Mouse (Mus musculus) B cell, adult 2 months (primary cell): ENCODE data around the gene Ccdc186.

Experiments used
- DNase-seq, 2 experiments: peaks; one replicate each; pipeline ENCODE4 v3.0.0; 2022

Gene Ccdc186

DNA sequence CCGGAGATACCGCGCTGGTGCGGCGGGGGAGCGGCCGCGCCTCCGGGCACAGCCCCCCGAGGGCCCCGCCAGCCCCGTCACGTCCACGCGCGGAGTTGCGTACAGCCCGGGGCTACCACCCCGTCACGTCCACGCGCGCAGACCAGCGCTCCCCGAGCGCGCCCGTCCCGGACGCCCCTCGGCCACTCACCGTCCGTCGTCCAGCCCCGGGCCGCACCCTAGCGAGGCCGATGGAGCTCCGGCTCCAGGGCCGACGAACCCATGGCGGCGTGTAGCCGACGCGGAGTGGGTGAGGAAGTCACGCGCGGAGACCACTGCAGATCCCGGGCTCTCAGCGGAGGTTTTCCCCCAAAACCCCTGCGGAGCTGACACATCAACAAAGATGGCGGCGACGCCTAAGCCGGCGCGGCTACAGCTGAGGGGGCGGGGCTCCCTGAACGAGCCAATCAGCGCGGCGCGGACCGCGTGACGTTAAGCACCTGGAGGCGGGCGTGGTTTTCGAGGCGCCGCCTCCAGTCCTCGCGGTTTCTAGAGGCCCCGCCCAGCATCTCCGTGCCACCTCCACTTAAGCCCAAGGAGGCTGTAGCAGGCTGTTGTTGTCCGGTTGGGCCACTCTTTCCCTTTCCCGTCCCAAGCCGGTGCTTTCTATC, at the start of gene Ccdc186:
Gene Ccdc186, minus strand, starts transcription at position 393 of the 650 bp plus-strand sequence.
- DNase-seq: peak; percentile 97 to 98

DNA sequence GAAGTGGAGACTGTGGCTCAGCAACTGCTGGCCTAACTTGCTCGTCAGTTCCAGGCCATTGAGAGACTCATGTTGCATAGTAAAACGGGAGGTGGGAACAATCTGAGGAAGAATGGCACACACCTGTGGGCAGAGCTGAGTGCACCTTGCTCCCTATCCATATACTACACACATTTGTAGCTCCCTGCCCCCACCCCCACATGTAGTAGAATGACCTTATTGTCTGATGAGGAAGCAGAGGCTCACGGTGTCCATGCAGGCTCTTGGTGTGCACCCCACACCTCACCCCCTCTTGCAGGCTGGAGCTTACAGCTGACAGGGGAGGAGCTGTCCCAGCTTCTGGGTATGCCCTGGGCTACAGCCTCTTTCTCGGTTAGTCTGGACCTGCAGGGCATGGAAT, 45.7 kb upstream of the Ccdc186 start:
- no peak for DNase-seq

DNA sequence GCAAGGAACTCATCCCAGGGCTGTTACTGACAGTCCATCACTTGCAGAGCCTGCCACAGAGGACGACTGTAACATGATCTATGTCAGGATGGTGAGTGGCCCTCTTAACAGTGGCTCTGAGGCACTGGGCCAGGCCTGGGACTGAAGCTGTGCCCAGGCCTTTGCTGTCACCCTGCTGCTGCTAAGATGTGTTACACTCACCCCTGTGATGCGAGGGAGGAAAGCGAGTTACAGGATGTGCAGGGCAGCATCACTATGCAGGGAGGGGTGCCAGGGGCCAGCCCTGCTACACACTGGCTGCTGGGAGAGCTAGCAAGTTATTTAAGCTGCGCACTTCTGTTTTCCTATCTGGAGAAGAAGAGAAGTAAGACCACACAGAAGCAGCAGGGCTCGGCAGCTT, 34.5 kb upstream of the Ccdc186 start:
- no peak for DNase-seq

DNA sequence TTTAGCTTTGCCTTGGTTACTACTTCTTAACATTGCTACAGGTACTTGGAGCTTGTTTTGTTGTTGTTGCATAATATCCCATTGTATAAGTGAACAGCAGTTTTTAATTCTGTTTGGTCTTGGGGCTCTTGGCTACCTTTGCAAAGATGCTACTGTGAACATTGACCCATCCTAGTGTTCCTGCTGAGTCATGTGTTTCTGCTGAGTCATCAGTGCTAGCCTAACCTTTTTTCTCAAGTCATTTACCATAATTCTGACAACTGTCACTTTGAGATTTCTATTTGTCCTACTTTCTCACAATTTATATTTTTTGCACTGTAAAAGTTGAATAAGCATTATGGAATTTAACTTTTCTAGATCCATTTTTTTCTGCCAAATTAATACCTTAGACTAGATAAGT, 30.6 kb upstream of the Ccdc186 start:
- DNase-seq: no peak

DNA sequence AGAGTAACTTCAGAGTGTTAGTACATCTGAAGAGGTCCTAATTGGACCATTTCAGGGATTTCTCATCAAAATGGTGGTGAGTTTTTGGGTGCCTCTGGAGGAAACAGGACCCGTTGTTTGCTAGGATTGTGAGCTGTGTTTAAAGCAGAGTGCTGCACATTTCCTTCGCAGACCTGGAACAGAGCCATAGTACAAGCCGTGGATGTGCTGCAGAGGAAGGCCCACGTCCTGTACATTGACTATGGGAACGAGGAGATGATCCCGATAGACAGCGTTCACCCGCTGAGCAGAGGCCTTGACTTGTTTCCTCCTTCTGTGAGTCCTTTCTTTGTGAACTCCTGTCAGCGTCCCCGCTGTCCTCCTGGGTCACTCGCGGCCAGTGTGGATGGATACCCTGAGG, 21.0 kb upstream of the Ccdc186 start:
- DNase-seq: no peak

DNA sequence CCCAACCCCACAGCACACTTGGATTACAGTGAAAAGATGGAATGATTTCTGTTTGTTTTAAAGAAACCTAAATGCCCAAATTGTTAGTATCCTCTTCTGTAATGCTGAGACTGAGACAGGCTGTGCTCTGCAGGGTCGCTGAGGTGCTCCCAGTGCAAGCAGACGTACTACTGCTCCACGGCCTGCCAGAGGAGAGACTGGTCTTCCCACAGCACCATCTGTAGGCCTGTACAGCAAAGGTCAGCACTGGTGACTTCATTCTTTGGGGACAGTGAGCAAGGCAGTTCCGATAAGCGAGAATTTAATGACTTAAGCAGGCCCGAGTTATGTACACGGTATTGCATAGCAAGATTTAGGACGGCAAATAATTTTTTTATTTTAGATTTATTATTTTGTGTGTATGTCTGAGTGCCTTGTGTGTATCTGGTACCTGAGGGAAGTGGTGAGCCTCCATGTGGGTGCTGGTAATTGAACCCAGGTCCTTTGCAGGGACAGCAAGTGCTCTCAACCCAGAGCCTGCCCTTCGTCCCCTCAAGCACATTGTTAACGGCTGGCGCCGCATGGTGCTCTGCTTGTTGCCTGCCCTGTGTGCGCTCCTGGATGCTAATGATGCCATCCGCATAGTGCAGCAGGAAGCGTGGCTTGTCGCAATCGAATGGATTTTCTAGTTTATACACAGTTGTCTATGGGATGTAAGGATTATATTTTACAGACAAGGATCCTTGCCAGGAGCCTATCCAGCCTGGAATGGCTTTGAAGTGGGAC, 17.1 kb upstream of the Ccdc186 start:
- DNase-seq: no peak

DNA sequence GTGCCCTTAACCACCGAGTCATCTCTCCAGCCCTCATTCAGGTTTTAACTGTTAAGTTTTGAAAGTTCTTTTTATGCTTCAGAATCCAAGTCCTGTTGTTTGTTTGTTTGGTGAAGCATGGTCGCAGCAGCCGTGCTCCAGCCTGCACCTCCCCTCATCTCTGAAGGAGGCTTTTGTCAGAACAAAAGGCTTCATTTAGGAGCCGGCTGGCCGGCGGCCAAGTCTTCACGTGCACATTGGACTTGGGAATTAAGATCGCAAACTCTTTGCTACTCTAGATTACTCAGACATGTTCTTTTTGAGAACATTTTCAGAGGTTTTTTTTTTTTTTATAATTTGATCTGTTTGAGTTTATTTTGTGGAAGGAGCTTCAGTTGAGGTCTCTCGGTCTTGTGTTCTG, 13.3 kb upstream of the Ccdc186 start:
- no peak for DNase-seq

DNA sequence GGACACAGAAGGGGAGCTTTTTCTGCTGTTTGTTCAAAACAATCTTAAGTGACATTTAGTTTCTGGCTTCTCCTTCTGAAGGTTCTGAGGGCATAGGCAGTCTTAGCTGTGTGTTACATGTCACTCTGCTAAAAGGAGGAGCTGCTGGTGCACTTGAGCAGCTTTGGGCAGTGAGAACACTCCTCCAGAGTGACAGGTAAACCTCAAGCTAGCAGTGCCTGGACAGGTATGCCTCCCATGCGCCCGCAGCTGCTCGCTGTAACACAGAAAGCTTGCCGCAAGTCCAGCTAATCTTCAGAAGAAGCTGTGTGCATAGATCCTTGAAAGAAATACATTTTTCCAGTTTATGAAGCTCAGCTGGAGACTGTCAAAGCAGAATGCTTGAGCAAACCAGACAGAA, 8.2 kb upstream of the Ccdc186 start:
- no peak for DNase-seq

DNA sequence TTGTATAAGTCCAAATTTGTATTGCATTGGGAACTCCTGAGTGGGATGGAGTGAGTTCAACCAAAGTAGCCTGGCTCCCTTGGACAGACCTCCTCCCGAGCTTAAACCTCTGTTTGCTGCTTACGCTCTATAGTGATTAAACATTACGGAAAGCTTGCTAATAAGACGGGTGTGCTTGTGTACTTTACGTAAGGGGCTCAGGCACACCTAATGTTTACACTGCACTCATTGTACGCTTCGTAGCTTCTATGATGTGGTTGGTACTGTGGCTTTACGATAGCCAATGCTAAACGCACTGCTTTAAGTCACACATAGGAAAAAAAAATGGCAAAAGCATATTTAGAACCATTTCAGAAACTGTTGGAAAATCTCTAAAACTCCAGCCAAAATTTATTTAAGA, 7.3 kb upstream of the Ccdc186 start:
- no peak for DNase-seq

DNA sequence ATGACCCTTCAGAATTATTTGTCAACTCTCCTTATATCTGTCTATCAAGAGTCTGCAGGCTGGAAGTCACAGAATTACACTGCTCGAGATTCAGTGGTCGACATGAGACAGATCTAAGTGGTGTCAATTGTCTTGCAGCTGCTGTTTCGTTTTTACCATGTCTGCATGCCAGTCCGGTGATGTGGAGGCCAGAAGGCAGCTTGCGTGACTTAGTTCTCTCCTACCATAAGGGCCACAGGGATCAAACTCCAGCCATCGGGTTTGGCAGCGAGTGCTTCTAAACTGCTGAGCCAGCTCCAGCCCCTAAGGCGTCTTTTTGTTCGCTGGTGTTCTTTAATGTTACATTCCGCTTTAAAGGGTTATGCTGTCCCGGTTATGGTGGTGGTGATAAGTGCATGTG, 6.3 kb upstream of the Ccdc186 start:
- no peak for DNase-seq

DNA sequence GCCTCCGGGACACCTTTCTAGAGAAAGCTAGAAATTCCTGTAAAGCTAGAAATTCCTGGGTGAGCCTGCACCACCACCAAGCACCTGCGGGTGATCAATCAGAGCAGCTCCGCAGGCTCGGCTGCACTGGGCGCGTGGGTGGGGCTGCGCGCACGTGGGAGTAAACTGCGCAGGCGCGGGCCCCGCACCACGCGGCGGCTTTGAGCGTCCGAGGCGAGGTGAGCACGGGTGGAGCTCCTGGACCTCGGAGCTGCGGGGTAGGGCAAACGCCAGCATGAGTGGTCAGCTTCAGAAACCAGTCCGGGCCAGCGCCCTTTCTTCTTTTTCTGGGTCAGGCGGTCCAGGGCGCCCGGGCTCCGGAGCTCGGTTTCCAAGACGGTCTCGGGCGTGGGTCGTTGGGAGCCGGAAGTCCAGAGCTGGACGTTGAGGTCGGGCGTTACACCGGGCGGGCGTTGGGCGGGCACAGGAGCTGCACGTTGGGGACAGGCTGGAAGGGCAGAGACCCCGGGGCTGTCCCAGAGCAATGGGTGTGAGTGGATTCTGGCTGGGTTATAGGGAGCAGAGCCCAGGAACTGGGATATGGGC, 4.1 kb upstream of the Ccdc186 start, which contains the start of gene Tdrd1:
Gene Tdrd1, plus strand, starts transcription at position 163 of the 585 bp plus-strand sequence.
- no peak for DNase-seq

DNA sequence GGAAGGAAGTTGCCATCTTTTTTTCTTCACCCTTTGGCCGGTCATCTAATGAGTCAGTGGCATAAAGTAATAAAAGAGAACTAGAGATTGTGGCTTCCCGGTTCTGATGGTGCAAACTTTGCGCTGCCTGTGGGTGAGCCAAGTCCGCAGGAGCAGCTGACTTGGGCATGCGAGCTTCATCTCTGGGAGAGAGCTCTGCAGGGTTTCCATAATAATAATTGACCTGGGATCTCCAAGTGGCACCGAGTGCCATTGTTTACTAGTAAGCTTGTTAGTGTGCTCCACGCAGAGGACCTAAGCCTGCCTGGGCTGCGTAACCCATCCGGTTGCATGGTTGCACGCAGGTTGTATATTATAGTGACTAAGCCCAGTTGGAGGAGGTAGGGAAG, 452 bp upstream of the Ccdc186 start:
- no peak for DNase-seq

DNA sequence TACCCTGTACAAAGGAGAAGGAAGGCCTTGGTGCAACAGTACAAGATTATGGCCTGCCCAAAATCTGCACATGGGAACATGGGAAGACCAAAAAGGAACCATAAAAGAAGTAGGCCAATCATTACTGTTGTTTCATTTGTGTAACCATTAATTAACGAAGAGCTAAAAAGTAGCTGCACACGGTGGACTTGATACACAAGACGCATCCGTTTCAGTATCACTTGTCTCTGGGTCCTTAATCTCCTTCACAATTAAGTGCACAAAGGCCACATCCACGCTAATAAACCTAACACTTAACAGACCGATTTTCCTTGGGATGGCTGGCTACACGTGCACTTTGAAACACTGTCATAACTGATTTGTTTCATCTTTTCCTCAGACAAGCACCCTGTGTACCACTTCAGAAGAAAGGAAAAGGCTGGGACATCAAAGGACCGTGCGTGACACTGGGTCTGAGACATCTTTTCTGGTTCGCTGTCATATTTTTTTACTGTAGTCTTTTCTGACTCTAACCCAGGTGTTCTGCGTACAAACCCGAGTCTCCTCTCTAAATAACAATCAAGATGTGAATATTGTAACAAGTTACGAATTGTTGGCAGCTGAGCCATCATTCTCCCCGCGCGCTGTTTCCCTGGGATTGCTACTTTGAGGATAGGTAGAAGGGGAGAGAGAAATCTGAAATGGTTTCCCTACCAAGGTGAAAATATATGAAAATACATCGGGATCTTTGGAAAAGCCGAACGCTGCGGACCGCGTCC, 771 bp downstream of the Ccdc186 start:
- peak; percentile 17 to 21 for DNase-seq

DNA sequence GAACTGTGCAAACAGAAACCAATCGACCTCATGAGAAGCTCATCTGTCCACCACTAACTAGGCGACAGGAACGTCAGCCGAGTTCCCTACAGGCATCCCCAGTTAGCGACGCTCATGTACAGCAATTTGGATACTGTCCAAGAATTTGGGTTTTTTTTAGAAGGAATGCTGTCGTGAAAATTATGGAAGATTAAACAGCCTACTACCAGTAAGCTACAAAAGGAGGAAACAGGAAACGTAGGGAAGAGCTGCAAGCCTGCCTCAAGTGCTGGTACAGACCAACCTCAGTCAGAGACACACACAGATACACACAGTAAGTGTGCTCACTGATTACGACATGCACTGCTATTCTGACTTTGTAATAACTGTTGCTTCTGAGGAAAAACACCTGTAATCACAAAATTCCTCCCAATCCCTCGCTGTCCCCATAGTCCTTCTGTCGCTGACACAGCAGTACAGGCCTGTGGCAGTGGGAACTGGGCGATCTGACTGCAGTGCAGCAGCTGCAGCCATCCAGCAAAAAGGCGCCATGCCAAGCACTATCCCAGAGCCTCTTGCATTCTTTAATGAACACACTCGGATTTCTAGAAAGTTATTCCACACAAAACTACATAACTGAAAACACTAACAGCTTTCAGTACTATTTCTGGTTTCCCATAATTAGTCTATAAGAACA, 4.0 kb downstream of the Ccdc186 start:
- no peak for DNase-seq

DNA sequence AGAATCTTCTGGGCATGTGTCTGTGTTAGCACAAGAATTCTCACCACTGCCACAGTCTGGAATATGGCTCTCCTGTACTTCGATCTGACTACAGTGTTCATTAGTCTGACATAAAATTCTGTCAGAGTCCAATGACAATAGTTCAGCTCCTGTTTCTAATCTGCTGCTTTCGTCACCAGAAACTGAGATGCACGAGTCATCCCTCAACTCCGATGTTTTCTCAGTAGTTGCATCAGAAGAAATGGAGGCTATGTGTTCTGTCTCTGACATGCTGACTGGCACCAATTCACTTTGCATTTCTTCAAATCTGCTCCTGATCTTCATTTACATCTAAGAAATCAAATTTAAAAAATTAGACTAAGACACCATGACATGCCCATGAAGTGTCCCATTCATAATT, 8.6 kb downstream of the Ccdc186 start:
- no peak for DNase-seq

DNA sequence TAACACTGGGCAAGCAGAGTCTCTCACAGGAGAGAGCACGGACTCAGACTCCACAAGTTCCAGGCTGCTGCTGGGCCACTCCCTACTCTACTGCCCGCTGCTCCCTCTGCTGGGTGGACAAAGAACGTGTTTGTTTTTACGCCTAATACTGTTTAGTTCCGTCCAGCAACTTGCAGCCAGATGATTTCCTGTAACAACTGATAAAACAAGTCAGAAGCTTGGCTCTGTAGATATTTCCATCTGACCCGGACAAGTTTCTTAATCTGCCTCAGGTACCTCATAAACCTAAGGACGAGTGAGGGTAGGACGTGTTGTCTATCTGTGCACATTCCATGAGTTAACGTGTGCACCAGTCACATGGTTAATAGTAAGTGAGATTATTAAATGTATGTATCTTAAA, 10.4 kb downstream of the Ccdc186 start:
- DNase-seq: peak; percentile 67 to 70

DNA sequence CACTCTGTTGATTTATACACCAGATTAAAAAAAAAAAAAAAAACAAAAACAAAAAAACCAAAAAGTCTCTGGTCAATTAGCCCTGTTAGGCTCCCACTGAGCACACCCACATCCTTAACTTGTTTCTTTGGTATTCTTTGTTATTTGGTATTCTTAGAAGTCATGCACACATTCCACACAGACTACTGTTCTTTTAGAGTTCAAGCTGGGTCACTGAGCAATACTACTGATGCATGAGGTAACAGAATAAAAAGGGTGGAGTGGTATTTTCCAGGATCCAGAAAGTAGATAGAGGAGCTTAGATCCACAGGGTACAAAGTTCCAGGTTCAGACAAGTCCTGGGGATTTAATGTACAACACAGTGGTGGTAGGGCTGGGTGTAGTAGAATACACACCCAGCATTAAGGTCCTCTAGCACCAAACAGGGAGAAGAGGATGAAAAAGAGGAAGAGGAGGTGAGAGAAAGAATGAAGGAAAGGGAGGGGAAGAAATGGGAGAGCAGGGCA, 11.3 kb downstream of the Ccdc186 start:
- DNase-seq: no peak

DNA sequence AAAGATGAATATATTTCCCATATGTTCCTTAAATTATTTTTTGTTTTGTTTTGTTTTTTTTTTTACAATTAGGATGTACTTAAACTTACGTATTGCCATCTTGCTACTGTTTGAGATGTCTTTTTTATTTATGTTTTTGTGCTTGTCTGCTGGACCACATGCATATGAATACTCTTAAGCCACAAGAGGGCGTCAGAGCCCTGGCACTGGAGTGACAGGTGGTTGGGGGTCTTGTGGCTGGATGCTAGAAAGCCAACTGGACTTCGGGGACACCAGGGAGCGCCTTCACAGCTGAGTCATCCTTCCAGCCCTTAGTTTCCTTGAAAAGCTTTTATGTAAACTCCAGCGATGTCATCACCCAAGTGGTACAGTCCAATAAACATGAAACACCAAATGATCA, 13.2 kb downstream of the Ccdc186 start:
- DNase-seq: peak in 1 of 2 experiments; percentile 11

DNA sequence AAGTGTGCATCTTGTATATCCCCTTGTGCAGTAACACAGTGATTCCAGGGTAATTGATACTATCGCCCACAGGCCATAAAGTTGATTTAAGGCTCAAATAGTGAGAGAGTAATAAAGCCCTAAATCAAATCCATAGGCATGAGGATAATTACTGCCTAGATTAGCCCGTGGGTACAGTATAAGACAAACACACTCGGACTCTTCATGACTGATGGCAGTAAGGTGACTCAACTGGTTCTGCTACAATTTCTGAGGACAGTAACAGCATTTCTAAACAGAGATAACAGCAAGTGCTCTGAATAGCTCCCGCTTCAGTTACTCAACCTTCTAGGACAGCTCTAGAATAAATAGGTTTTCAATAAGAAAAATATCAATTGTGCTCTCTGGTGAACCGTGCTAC, 14.9 kb downstream of the Ccdc186 start:
- no peak for DNase-seq

DNA sequence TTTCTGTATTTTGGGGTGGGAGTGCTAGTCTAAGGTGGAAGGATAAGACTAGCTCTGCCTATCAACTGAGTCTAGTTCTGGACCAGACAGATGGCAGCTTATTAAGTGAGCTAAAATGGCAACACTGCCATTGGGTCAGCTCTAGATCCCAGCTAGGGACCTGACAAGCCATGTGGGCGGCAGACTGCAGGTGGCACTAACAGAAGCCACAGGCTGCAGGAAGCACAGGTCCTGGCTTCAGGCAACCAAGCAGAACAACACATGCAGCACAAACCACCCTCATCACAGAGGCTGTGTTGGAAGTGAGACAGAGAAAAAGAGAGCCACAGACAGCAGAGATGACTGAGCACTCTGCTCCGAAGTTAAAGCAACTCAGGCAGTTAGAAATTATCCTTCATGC, 16.6 kb downstream of the Ccdc186 start:
- peak; percentile 52 to 53 for DNase-seq

DNA sequence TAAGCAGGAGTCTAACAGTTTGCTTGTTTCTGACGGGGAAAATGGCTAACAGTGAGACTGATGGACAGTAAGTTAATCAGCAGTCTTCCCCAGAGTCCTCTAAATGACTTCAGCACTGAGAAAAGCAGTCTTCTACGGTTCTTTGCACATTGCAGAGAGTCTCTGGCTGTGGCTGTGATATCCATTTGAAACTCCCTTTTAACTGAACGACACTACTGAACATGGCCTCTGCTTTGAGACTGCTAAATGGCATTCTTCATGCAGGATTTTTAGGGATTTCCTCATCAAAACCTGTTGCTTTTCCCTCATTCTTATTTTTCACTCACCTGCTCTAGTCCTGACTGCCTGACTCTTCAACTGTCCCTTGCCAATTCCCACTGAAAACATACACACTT, 19.6 kb downstream of the Ccdc186 start:
- no peak for DNase-seq

DNA sequence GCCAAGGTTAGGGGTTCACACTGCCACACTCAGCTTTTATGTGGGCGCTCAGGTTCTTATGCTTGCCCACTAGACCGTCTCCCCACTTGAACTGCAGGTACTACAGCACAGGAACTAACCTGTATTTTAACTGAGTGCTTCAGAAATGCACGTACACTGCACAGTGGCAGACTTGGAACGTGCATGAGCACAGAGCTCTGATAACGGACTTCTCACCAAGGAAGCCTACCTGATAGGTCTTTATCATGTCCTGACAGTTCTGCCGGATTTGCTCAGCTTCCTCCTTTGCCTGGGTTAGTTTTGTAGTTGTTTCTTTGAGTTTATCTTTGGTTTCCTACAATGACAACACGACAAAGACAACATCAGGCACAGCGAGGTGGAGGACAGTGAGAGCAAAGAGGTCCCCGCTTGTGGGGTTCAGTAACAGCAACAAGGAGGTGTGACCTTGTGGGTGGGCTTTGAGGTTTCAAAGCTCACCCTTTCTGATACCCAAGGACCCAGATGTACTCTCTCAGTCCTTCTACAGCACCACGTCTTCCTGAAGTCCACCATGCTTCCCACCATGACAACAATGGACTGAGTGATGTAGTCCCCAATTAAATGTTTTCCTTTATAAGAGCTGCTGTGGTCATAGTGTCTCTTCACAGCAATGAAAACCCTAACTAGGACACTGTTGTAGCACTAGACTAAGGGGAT, 20.2 kb downstream of the Ccdc186 start:
- DNase-seq: no peak
